Mouse (Mus musculus): ENCODE measurements at regions not wholly inside any gene's neighbourhood (a gene's known extent, or its start where the extent isn't known, plus 50 kb on each side); places are given as distances from the start of the nearest gene placed in this dataset.

- TF ChIP-seq POLR2A (IDR thresholded peaks at IDR 0.05; ENCODE audit: borderline replicate concordance, extremely low read depth, insufficient read depth, insufficient read length, poor library complexity, severe bottlenecking): no peak
- peak; percentile 83; the same call in 1 of the 2 replicates for TF ChIP-seq CTCF (IDR thresholded peaks at IDR 0.05; ENCODE audit: borderline replicate concordance, extremely low read depth, insufficient read depth, insufficient read length)
Observed at GRCm38 (mm10) chr14:114790946-114791830, 300.8 kb upstream of the Gpc5 start.

Data from brain, embryonic 14.5 days (tissue).